Mouse (Mus musculus) urinary bladder, adult 18-20 months (tissue): ENCODE data around the gene Map2k6.

Experiments
- DNase-seq, 2 experiments: peaks; one replicate each; pipeline ENCODE4 v3.0.0; 2022; ENCODE audit warnings: low spot score in 2 of 2, mixed read lengths in 2 of 2

Map2k6 gene

DNA sequence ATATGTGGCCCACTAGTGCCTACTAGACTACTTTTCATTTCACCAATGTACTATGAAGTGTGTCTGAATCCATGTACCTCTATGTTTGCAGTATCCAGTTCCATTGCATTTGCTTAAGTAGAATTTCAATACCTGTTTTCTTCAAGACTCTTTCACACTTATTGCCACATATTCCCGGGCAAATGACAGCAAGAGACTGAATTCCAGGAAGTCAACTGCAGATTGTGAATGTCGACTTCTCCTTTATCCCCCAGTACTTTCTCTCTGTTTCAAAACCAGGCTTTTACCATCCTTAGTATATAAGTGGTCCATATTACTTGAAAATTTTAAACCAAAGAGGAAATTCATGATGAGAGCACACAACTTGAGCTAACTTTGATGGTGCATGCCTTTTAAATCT, 4.7 kb downstream of the Map2k6 start:
- DNase-seq = no peak

DNA sequence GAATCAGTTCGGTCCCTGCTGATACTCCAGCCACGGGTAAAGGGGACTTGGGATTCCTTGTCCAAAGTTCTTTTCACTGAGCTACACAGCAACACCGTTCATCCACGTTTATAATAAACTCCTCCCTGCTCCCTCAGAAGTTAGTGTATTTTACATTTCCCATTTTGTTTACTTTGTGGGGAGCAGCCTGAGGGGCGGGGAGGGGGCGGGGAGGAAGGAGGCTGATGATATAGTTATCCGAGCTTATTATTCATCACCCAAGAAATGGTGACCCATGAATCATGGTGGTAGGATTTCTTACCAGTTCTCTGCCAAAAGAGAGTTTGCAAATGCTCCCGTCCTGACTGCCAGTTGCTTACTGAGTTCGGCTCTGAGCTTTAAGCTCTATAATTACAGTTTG, 6.7 kb downstream of the Map2k6 start:
- DNase-seq = peak in 1 of 2 experiments; percentile 9

DNA sequence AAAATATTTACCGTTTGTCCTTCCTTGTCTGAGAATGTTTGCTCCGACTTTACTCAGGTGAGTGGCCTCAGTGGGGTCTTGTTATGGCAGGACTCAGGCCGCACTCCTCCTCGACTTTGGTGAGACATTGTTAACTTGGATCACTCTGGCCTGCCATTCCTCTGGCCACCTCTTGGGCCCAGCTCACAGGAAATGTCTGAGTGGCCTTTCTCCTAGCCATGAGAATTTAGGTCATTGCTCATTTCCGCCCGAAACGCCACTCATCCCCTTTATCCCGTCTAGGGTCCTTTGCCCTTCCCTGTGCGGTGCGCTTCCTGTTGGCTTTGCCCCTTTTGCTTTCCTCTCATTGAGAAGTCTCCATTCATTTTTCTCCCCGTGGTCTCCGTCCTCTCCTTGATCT, 10.2 kb downstream of the Map2k6 start:
- DNase-seq = no peak

DNA sequence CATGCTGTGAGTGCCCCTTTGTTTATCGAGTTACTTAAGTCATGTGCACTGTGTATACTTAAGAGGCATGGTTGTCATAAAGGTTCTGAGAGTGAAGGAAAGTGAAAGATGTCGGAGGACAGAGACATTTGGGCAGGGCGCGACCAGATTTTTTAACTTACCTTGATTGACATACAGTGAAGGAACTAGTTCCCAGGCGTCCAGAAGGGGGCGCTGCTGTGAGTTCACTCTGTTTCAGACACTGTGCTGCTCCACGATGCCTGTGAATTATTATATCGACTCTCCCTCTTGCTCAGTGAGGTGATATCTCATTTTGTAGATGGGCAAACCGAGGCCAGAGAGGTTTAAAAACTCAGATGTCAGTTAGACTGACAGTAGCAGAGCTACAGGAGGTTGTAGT, 10.9 kb downstream of the Map2k6 start:
- DNase-seq = no peak

DNA sequence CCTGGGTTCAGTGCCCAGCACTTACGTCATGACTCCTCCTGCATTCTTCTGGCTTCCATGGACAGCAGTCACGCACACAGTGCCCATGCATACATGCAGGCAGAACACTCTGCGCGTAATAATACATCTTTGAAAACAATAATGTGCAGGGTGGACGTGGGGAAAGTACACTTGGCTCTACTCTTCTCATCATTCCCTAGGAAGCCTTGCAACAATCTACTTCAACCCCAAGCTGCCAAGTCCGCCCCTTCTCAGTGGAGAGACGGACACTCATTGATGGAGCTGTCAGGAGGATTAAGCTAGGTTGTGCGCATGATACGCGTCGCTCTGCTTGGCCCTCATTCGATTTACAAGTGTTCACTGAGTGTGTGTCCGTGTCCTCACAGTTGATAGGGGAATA, 12.7 kb downstream of the Map2k6 start:
- no peak for DNase-seq

DNA sequence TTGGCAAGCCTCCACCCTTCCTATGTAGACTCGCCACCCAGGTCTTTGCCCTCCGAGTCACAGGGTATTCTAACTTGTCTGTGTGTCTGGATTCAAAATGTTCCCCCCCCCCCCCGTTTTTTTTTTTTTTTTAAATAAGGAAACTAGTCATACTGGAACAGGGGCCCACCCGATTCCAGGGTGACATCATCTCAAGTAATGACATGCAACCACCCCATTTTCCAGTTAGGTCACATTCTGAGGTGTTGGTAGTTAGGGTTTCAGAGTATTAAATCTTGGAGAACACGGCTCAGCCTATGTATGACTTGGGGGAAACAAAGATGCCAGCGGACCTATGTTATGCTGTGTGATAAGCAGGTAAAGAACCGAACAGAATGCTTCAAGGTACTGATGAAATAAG, 15.3 kb downstream of the Map2k6 start:
- DNase-seq = no peak

DNA sequence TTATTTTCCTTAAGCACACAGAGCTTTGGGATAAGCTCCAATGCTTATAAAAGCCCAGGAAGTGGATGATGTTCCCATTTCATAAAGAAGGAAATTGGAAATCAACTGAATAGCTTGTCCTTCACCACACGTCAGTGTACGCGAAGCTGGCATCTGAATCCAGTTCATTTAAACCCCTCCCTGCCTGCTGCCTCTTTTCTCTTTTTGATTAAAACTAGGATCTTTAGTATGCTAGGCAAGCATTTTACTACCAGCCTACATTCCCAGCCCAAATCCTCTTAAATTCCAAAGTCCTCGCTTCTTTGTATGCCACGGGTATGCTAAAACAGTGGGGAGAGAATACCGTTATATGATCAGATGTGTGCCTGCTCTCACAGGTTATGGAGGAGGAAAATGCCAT, 17.8 kb downstream of the Map2k6 start:
- DNase-seq = no peak

DNA sequence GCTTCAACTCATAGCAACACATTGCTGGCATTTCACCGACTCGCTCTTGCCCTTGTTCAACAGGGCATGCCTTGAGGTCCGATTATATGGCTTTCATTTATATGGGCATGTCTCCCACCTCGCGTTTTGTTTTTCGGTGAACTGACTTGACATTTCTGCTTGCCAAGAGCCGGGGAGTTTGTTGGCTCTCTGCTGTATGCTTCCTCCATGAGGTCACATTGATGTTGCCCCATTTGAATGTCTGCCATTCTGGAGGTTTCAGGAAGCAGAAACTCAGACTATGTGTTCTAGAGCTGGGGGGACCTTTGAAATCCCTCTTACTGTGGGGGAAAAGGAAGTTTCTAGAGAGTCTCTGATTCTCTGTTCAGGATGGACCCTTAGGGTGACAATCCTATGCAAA, 21.5 kb downstream of the Map2k6 start:
- DNase-seq = no peak

DNA sequence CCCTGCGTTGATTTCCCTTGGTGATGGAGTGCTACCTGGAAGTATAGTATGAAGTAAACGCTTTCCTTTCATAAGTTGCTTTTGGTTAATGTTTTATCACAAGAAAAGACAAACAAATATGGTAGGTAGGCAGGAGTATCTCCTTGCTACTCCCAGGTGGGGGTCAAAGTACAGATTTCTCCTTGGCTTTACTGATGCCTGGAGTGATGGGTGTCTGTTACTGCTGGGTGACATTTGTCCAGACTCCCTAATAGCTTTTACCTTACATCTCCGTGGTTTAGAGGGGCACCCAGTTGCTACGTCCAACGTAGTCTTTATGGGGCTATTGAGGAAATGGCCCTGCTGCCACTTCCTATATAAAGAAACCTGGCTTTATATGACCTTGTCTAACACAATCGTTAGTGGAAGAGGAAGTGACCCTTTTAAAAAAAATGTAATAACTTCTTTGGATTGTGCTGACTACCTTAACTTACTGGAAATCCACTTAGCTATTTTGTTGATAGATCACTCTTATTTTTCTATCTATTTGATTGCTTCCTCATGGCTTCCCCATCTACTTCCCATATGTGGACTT, 27.7 kb downstream of the Map2k6 start:
- DNase-seq = no peak

DNA sequence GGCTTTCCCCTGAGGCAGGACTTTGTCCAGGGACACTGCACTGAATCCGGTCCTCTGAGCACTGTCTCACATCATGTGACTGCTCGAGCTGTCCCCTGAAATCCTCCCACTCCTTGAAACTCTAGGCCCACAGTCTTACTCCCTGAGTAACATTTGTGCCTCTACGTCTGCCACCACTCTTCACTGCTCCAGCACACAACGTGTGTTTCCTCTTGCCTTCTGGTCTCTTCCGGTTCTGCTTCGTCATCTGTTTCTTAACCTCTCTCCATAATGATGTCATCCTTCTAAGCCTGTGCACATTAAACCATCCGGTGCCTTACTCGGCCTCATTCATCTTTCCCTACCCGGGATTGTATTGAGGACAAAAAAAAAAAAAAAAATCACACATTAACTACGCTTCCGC, 28.2 kb downstream of the Map2k6 start:
- no peak for DNase-seq

DNA sequence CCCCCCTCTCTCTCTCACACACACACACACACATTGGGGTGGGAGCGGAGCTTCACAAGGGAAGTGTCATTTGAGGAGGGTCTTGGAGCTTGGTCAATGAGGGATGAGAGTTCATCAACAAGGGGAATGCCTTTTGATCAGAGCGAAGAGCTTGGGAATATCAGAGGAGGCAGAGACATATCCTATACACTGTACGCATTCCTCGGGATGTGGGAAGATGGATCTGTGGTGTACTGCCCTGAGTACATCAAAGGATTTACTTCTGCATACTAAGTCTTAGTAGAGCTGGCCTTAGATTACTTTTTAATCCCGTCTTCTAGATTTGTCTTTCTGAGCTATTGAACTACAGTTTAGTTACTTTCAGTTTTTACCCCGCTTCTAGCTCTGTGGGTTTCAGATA, 30.1 kb downstream of the Map2k6 start:
- DNase-seq = no peak

DNA sequence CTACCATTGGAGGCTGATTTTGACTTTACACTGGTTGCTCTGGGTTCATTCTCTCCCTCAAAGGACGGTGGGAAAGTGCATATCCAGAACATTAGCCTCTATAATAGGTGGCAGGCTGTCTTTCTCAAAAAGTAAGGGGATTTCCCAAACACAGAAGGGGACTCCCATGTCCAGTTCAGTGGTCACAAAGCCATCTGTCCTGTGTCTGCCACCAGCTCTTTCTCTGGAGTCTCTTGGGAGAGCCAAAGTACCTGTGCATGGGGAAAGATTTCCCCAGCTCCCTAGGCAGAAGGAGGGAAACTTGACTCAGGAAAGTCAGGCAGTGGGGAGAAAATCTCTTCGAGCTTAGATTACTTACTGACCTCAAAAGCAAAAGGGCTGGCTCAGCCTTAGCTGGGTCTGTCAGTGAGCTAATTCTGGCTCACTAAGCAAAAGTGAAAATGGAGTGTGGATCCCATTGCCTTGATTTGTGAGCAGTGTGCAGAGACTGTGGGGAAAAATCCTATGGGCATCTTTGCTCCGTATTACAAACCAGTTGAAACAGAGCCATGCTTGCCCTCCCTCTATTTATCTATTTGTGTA, 31.0 kb downstream of the Map2k6 start:
- no peak for DNase-seq

DNA sequence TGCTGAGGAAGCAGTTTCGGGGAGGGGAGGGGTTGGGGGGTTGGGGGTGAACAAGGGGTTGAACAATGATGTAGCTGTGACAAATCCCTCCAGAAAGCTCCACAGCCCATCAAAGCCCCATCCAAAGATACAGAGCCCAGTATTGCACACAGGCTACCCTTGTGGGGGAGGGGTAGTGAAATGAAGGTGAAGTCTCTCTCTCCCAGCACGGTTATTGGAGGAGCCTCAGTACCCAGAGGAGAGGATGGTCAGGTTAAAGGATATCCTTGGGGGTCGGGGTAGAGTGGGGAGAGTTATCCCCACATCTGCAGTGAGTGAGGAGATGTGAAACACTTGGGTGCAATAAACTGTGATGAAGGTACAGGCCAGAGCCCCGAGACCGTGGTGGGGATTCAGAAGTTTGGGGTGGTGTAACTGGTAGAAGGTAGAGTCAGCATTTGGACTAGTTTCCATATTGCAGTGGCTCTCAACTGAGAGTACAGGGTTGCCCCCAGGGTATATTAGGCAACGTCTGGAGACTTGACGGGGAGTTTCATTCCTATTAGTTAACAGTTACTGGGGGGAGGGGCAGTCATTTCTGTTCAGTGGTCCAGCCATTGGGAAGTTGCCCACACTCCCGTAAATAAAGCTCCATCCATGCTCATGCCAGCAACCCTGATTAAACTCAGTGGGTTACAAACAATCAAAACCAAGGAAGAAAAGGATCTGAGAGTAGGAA, 37.1 kb downstream of the Map2k6 start:
- no peak for DNase-seq

DNA sequence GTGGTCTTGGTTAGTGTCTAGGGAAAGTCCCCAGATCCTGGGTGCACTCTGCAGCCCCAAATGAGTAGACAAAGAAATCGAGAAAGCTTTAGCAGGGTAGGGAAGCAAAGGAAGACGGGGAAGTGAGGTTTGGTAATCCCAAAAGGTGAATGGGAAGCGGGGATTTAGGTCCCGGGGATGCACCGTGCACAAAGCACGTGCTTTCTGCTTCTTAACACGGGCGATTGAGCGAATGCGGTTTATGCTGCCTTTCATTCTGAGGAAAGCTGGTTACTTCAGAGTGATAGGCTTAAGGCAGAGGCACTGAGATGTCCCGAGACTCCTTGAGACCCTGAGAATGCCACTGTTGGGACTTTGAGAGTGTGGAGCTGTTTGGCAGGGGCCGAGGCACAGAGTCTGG, 38.1 kb downstream of the Map2k6 start:
- no peak for DNase-seq

DNA sequence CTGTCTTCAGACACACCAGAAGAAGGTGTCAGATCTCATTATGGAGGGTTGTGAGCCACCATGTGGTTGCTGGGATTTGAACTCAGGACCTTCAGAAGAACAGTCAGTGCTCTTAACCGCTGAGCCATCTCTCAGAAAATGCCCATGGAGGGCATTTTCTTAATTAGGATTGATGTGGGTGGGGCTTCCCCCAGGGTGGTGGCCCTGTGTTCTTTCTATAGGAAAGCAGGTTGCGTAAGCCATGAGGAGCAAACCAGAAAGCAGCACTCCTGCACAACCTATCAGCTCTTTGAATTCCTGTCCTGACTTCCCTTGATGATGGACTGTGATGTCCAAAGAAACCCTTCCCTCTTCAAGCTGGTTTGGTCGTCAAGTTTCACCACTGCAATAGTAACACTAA, 39.2 kb downstream of the Map2k6 start:
- no peak for DNase-seq

DNA sequence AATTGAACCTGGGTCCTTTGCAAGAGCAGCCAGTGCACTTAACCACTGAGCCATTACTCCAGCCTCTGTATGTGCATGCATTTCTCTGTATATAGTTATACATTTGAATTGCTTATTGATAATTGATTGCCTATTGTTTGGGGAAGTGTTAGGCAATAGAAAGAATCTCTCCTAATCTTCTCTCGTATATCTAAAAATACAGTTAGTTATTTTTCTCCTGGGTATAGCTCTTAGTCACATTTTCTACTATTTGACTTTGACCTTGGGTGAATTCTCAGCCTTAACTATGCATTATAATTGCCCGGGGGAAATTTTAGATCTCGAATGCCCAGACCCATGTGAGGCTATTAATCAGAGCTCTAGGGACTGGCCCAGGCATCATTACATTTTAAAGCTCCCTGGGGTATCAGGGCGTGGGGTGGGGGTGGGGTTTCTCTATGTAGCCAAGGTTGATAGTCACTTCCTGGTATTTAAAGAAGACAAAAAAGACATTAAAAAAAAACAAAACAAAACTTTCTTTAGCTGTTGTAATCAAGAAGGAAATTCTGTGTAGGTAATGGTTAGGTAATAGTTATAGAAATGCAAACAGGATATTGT, 39.9 kb downstream of the Map2k6 start:
- DNase-seq = no peak

DNA sequence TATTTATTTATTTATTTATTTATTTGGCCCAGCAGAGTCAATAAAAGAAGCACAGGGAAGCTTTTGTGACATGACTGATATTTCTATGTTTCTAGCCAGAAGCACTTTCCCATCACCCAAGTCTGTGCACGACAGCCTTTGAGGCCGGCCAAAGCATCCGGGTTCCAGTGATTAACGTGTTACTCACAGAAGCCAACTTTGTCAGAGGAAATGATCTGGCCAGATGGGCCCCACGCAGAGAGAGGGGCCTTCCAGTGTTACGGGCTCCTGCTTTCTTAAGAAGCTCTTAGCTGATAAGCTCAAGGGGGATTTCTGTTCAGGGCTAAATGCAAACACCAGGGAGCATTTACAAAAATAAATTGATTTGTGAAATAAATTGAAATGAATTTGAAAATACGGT, 40.4 kb downstream of the Map2k6 start:
- no peak for DNase-seq

DNA sequence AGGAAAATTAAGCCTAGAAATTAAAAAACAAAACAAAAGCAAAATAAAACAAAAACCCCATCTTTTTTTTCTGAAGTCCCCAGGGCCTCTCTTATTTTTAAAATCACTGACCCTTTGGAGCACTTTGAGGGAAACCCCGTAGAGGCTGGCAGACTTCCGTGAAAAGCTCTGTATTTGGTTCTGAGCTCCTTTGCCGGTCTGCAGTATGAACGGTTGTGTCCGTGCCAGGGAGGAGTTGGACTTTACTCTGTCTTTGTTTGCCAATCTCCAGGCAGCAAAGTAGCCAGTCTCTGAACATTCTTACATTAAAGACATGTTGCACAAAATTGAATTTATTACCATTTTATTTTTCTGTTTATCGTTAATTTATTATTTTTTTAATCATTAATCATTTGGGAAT, 45.7 kb downstream of the Map2k6 start:
- no peak for DNase-seq

DNA sequence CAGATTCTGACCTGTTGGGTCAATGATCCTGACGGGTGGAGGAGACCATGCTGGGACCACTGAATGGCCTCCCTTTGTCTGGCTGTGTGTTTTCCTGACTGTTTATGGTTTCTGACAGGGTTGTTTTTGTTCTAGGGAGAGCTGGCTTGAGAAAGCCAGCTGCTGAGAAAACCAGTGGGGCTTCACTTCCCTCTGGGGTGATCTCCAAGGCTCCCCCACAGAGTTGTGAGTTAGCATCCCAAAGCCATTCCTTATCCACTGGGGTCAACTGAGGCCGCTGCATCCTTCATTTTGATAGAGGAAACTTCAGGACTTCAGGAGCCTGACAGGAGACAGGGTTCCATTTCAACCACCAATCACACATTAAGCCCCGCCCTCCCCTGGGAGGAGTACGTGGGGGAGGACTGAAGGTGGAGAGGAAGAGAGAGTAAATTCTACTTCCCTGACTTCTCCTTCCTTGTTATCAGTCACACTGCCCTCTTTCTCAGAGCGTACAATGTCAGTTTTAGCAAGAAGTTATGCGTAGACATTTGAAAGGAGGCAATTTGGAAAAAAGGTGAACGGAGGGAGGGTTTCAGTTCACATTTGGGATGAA, 49.3 kb downstream of the Map2k6 start:
- DNase-seq = no peak

DNA sequence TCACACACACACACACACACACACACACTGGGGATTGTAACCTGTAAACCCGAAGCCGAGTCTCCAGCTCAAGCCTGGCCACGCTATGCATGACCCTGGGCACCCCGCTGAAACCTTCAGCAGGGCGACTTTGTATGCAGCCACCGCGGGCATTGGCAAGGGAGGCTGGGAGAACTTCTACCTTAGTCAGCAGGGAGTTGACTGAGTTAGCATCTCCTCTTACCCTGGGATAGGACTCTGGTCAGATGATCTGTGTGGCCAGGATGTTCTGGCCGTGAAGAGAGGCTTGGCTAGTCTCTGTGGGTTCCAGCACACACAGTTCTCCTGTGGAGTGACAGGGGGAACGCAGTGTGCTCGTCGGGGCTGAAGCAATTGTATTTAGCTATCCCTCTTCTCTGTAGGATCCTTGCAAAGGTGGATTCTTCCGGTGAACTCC, 49.8 kb downstream of the Map2k6 start:
- peak in 1 of 2 experiments; percentile 20 for DNase-seq

DNA sequence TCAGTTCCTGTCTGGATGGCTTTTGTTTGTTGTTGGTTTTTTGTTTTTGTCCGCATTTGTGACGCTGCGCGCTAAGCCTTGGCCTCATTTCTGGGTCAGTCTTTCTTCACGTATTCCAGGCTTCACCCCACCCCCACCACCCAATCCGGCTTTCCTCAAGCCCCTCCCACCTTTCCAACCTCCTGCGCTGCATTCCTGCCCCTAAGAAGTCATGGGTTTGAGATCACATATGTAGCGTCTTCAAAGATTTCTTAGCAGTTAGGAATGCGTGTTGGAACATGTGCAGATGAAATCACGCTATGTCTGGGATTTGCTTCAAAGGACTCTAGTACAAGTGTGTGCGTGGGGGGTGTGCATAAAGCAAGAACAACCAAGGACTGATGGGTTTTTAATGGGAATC, 50.3 kb downstream of the Map2k6 start:
- no peak for DNase-seq

DNA sequence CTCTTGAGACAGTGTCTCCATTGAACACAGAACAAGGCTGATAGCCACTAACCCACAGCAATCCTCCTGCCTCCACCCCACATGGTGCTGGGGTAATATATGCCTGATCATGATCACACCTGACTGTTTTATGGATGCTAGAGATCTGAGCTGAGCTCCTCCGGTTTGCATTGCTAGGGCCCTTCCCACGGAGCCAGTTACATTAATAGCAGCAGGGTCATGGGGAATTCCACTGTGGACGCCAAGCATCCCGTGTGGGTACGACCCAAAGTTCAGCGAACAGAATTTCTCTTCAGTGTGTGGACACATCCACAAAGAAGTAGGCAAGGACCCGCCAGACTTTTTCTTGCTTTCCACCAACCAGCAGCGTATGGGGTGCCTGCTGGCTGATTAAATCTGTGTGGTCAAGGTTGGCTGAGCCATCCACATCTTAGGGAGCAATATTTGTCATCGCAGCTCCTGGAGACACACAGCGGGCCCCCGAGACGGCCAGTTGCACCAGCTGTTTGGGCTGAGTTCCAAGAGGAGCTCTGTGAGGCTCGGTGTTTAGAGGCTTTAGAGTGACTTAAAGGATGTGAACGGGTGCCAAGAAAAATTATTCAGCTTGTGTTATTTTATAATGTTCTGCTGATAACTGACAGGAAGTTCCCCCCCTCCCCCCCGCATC, 51.3 kb downstream of the Map2k6 start:
- DNase-seq = no peak
